Mouse (Mus musculus) brain, embryonic 14.5 days (tissue): Measurements from ENCODE around the gene Prdm8.

Experiments used
- CTCF ChIP-seq: fragments of 200-500 bp; IDR thresholded peaks from 2 replicates; pipeline ENCODE4 v1.5.1; 2012; ENCODE audit warnings: inconsistent platforms, mild to moderate bottlenecking, moderate library complexity, borderline replicate concordance; ENCODE audit not compliant: insufficient read depth, insufficient read length; ENCODE audit errors: extremely low read depth
- POLR2A ChIP-seq: fragments of 200-500 bp; IDR thresholded peaks from 2 replicates; pipeline ENCODE4 v1.6.1; 2012; ENCODE audit warnings: mild to moderate bottlenecking, inconsistent platforms, borderline replicate concordance; ENCODE audit not compliant: poor library complexity, insufficient read depth, insufficient read length, severe bottlenecking; ENCODE audit errors: extremely low read depth

DNA sequence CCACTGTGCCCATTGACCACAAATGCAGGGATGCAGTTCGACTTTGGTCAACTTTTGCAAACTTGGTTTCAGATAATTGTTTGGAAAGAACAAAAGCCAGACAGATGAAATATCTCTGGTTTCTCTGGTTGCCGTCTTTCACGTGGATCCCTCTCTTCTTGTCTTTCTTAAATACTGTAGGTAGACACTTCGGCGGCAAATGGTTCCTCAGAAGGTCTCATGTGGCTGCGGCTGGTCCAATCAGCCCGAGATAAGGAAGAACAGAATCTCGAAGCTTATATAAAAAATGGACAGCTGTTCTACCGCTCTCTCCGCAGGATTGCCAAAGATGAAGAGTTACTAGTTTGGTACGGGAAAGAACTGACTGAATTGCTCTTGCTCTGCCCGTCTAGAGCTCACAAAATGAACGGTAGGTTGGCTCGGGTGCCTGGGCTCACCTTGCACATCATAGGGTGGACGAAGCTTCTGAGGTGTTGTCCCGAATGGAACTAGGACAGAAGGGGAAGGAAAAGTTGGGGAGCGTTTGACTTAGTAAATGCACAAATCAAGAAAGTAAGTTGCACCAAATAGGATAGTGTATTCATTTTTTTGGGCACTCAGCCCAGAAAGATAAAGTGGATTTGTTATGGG lies 17.4 kb downstream of the Prdm8 start:
- TF ChIP-seq CTCF (no peak), POLR2A (no peak)
